Mouse (Mus musculus): ENCODE results near the gene Palm3. TPM values are rescaled to one million over a fixed set of nuclear protein-coding genes. Genes with fewer than 3 reads are reported as not detected.
"Not testable (repeated sequence)": the region's sequence is repeated elsewhere in the genome, so short reads cannot be mapped to it uniquely, and the experiment has no call there.

Palm3 gene
- total and polyA plus RNA-seq, 2 experiments from 2014 or later: 2.7 to 4.3 TPM

DNA sequence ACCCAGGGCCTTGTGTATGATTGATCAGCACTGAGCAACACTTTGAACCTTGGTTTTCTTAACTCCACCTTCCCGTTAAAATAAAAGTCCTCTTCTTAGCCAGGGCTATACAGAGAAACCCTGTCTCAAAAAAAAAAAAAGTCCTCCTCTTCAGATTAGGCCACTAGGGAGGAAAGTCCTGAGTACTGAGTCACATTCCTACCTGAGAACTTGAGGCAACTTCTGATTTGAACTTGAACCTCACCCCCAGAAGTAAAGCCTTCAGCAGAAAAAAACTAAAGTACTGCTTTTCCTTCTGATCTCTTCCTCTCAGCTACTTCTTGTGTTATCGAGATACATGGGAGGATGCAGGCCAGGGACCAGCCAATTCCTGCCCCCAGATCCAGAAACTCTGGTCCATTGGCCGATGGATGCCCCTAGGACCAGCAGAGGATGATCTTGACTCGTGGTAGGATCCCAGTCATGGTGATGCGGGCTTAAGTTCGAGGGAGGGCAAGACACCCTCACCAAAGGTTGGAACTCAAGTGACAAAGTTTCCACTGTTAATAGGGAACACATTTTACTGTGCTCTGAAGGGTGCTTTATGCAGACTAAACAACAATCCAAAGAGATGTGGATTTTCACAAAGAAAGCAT, 17.5 kb upstream of the Palm3 start:
- no peak for ATAC-seq
- Histone ChIP-seq H3K27ac (ENCODE audit: low read depth, low read length) (no peak overlapping the region), H3K27me3 (ENCODE audit: insufficient read depth, low read length) (no peaks in the 10 kb centered on the region), H3K9ac (peak overlapping the region; percentile 60), H3K4me3 (ENCODE audit: low read depth, low read length) (peak overlapping the region; percentile 61), H3K9me3 (ENCODE audit: low read length) (no peaks in the 10 kb centered on the region), H3K4me2 (ENCODE audit: low read depth) (peak overlapping the region; percentile 96), H3K4me1 (ENCODE audit: insufficient read depth) (peaks cover 15% of the 10 kb centered on the region), H3K36me3 (ENCODE audit: insufficient read depth) (peaks cover 17% of the 10 kb centered on the region; the same call in 1 of the 2 replicates)
- TF ChIP-seq CTCF (IDR thresholded peaks at IDR 0.05; ENCODE audit: low read depth): no peak
- DNase-seq: no peak
- WGBS: 70% methylated on average over 6 of the region's 6 CpGs

DNA sequence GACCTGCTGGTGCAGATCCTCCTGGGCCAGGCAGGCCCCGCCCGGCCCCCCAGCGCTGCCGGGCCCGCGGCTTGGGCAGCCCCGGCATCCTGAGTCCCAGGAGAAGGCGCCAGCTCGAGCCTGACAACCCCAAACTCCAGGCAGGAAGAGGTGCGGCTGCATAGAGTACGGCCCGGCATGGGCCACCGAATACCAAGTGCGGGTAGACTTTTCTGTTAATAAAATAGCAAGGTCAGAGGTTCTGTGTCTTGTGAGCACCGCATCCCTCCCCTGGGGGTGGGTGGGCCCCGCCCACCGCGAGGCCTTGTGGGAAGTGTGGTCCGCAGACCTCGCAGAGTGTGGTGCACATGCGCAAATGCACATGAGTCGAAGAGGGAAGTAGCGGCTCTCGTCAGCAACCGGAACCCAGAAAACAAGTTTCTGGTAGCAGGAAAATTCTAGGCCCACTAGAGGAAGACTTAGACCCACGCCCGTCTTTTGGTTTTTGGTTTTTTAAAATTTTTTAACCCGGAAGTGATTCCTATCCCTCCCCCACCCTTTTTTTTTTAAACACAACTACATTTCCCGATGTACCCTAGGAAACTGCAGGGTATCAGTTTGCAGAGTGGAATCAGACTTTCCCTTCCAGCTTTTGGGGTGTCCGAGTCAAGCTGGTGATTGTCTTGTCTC, 16.6 kb upstream of the Palm3 start:
- Histone ChIP-seq H3K27me3 (ENCODE audit: insufficient read depth, low read length) (no peaks in the 10 kb centered on the region), H3K9ac (peak overlapping the region; percentile 60), H3K4me3 (ENCODE audit: low read depth, low read length) (peak overlapping the region; percentile 61), H3K36me3 (ENCODE audit: insufficient read depth) (peaks cover 14% of the 10 kb centered on the region; the same call in 1 of the 2 replicates), H3K4me1 (ENCODE audit: insufficient read depth) (peaks cover 8% of the 10 kb centered on the region; the same call in 1 of the 2 replicates), H3K27ac (ENCODE audit: low read depth, low read length) (peak overlapping the region; percentile 57), H3K9me3 (ENCODE audit: low read length) (no peaks in the 10 kb centered on the region), H3K4me2 (ENCODE audit: low read depth) (peak overlapping the region; percentile 96)
- 2% methylated on average over 30 of the region's 30 CpGs for WGBS
- DNase-seq: peak; percentile 95
- peak; percentile 93 for ATAC-seq
- TF ChIP-seq CTCF (IDR thresholded peaks at IDR 0.05; ENCODE audit: low read depth): 0 out of 2 replicates have a peak, but pooled peaks have one; percentile 12

DNA sequence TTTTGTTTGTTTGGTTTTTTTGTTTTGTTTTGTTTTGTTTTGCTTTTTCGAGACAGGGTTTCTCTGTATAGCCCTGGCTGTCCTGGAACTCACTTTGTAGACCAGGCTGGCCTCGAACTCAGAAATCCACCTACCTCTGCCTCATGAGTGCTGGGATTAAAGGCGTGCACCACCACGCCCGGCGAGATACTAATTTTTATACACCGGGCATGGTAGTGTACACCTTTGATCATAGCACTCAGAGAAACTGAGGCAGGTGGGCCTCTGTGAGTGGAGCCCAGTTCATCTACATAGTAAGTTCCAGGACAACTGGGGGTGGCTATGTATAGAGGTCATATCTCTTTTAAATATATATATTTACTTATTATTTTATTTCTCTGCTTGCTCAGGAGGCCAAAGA, 15.8 kb upstream of the Palm3 start:
- not testable (repeated sequence) for ATAC-seq; H3K27me3 ChIP-seq (ENCODE audit: insufficient read depth, low read length)
- 93% methylated on average over 7 of the region's 7 CpGs for WGBS

DNA sequence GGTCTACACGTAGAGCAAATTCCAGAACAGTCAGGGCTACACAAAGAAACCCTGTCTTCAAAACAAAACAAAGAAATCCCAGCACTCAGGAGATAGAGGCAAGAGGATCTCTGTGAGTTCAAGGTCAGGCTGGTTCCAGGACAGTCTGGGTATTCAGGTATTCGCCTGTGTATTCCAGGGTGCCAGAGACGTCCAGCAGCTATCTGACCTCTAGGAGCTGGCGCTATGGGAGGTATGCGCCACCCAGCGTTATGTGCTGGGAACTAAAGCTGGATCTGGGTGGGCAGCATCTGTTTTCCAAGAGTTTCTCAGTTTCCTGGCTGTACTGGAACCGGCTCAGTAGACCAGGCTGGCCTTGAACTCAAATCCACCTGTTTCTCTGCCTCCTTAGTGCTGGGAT, 12.9 kb upstream of the Palm3 start:
- Histone ChIP-seq H3K27ac (ENCODE audit: low read depth, low read length) (no peak overlapping the region), H3K4me2 (ENCODE audit: low read depth) (no peak overlapping the region), H3K27me3 (ENCODE audit: insufficient read depth, low read length) (peaks cover 15% of the 10 kb centered on the region), H3K36me3 (ENCODE audit: insufficient read depth) (no peaks in the 10 kb centered on the region), H3K9ac (no peak overlapping the region), H3K4me1 (ENCODE audit: insufficient read depth) (peaks cover 20% of the 10 kb centered on the region), H3K4me3 (ENCODE audit: low read depth, low read length) (no peak overlapping the region), H3K9me3 (ENCODE audit: low read length) (no peaks in the 10 kb centered on the region)
- WGBS: 29% methylated on average over 7 of the region's 7 CpGs
- TF ChIP-seq CTCF (IDR thresholded peaks at IDR 0.05; ENCODE audit: low read depth): peak; percentile 40
- ATAC-seq (no peak), DNase-seq (no peak)

More for the DNA sequence above, 15.8 kb upstream of the Palm3 start:
- not testable (repeated sequence) for H3K4me2 ChIP-seq (ENCODE audit: low read depth); DNase-seq; H3K9me3 ChIP-seq (ENCODE audit: low read length); H3K9ac ChIP-seq; H3K4me1 ChIP-seq (ENCODE audit: insufficient read depth); H3K27ac ChIP-seq (ENCODE audit: low read depth, low read length); H3K4me3 ChIP-seq (ENCODE audit: low read depth, low read length); H3K36me3 ChIP-seq (ENCODE audit: insufficient read depth)

DNA sequence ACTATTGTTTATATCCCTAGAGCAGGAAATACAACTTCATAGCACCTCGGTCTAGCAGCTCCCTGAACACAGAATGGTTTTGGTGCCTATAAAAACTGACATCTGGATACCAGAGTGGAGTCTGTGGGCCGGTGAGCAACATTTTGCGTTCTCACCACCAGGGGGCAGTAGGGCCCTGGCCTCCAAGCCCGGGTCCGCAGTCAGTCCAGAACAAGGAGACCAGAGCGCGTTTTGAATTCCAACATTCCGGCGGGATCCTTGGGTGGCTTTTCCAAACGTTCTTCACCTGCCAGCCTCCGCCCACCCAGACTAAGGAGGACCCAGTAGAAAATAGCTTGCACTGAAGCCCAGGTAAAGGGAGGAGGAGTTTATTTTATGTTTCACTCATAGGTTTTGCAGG, 11.4 kb upstream of the Palm3 start:
- H3K4me3 ChIP-seq (ENCODE audit: low read depth, low read length): no peak overlapping the region
- no peaks in the 10 kb centered on the region for H3K36me3 ChIP-seq (ENCODE audit: insufficient read depth)
- 2% methylated on average over 11 of the region's 11 CpGs for whole genome bisulfite sequencing
- ATAC-seq: peak; percentile 48; the same call in 1 of the 2 replicates
- no peaks in the 10 kb centered on the region for H3K9me3 ChIP-seq (ENCODE audit: low read length)
- no peak overlapping the region for H3K27ac ChIP-seq (ENCODE audit: low read depth, low read length)
- peak; percentile 84 for DNase-seq
- H3K4me1 ChIP-seq (ENCODE audit: insufficient read depth): peaks cover 12% of the 10 kb centered on the region; the same call in 1 of the 2 replicates
- H3K4me2 ChIP-seq (ENCODE audit: low read depth): peak overlapping the region; percentile 16
- TF ChIP-seq CTCF (IDR thresholded peaks at IDR 0.05; ENCODE audit: low read depth): peak; percentile 92
- H3K9ac ChIP-seq: no peak overlapping the region
- peaks cover 15% of the 10 kb centered on the region for H3K27me3 ChIP-seq (ENCODE audit: insufficient read depth, low read length)

DNA sequence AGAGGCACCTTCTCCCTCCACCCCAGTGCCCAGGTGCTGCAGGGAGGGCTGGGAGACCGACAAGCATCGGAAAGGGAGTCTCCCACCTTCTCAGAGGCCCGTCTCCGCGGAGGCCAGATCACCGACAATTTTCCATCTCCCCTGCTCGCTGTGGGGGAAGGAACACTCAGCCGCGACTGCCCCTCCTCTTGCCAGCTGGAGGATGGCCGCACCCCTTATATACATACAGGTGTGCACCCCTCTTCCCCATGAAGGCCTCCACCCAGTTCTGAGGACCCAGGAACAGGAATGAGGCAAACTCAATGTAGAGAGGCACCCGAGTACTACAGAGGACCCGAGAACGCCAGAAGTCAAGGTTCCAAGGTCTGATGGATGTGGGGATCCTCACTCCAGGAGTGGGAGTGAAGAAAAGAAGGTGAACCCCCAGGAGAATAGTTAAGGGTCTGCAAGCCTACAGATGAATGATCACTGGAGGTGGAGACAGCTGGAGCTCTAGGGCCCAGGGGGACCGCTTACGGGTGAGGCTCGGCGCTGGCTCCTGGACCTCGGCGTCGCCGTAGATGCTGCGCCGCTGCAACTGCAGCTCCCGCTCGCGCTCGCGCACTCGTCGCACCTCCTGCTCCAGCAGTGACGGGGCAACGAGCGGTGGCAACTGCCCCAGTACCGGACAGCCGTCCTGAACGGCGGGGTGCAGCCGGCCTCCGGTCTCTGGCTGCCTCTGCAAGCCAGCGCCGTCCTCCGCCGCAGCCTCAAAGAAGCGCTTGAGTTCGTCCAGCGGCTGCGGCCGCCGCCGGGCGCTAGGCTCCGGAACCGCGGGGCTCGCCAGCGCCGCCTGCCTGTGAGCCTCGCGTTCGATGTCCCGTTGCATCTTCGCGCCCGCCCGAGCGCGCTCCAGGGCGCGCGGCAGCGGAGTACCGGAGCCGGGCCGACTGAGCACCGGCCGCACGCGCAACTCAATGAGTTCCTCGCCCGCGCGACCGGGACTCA, 10.4 kb upstream of the Palm3 start:
- Histone ChIP-seq H3K4me3 (ENCODE audit: low read depth, low read length) (peak overlapping the region; percentile 57), H3K9ac (peak overlapping the region; percentile 47), H3K9me3 (ENCODE audit: low read length) (no peaks in the 10 kb centered on the region), H3K27me3 (ENCODE audit: insufficient read depth, low read length) (peaks cover 15% of the 10 kb centered on the region), H3K4me2 (ENCODE audit: low read depth) (peak overlapping the region; percentile 97), H3K27ac (ENCODE audit: low read depth, low read length) (no peak overlapping the region), H3K36me3 (ENCODE audit: insufficient read depth) (no peaks in the 10 kb centered on the region), H3K4me1 (ENCODE audit: insufficient read depth) (peaks cover 12% of the 10 kb centered on the region; the same call in 1 of the 2 replicates)
- DNase-seq (peak; percentile 81), ATAC-seq (peak; percentile 80)
- TF ChIP-seq CTCF (IDR thresholded peaks at IDR 0.05; ENCODE audit: low read depth): peak; percentile 76
- 2% methylated on average over 82 of the region's 83 CpGs for WGBS
